Mouse (Mus musculus) megakaryocyte, embryonic 14.5 days (primary cell): Measurements from ENCODE around the gene Tcte2. TPM values are rescaled to one million over a fixed set of nuclear protein-coding genes. Genes with fewer than 3 reads are reported as not detected.

Source experiments
- H3K27me3 ChIP-seq: replicated peaks from 2 replicates; pipeline ENCODE3; 2012; ENCODE audit warnings: inconsistent platforms
- H3K36me3 ChIP-seq: replicated peaks from 2 replicates; pipeline ENCODE3; 2012; ENCODE audit warnings: low read length, inconsistent platforms, mixed read lengths
- H3K4me1 ChIP-seq: 2 replicates; pipeline ENCODE4 v1.6.1; 2012; ENCODE audit warnings: inconsistent platforms
- H3K4me3 ChIP-seq: replicated peaks from 2 replicates; pipeline ENCODE3; 2012; ENCODE audit warnings: moderate library complexity, mild to moderate bottlenecking, inconsistent platforms
- H3K9me3 ChIP-seq: 2 replicates; pipeline ENCODE4 v1.6.1; 2012; ENCODE audit warnings: inconsistent platforms
- FLI1 ChIP-seq: IDR thresholded peaks from 2 replicates; pipeline ENCODE4 v1.6.1; 2012; ENCODE audit warnings: low read length, inconsistent platforms, mixed read lengths
- GATA1 ChIP-seq: IDR thresholded peaks from 3 replicates; pipeline ENCODE4 v1.6.1; 2012; ENCODE audit warnings: mixed read lengths, low read length, inconsistent platforms, borderline replicate concordance
- polyA plus RNA-seq: library from polyadenylated mRNA; stranded (reverse); fragments of >175 nt; gene quantifications from 2 replicates; pipeline ENCODE4 v1.2.3, GENCODE M21; 2012; ENCODE audit warnings: low replicate concordance; ENCODE audit not compliant: insufficient read depth

Gene Tcte2
- polyA plus RNA-seq, 1 experiment = not detected

DNA sequence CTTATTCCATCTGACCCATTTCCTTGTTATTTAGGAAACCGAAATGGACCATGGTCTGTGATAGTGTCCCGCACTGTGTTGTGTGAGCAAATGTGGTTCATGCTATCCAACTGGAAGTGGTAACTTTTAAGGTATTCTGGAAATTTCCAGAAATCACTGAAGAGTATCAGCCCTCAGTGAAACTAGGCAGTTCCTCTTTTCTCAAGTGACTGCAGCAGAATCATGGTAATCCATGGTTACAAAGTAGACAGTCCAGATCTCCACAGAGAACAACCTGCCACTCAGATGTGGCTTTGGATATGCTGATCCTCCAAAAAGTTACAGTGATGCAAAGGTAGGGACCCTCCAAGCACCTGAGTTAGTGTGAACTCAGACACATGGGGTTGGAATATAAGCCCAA lies 22.7 kb downstream of the Tcte2 start:
- TF ChIP-seq GATA1 = no peak
- no peak for TF ChIP-seq FLI1
- Histone ChIP-seq H3K36me3 (no peaks in the 10 kb centered on the region), H3K27me3 (peaks cover 67% of the 10 kb centered on the region), H3K4me1 (peaks cover 17% of the 10 kb centered on the region), H3K9me3 (0 out of 2 replicates have a peak, but pooled peaks cover 6% of the 10 kb centered on the region), H3K4me3 (no peak overlapping the region)

DNA sequence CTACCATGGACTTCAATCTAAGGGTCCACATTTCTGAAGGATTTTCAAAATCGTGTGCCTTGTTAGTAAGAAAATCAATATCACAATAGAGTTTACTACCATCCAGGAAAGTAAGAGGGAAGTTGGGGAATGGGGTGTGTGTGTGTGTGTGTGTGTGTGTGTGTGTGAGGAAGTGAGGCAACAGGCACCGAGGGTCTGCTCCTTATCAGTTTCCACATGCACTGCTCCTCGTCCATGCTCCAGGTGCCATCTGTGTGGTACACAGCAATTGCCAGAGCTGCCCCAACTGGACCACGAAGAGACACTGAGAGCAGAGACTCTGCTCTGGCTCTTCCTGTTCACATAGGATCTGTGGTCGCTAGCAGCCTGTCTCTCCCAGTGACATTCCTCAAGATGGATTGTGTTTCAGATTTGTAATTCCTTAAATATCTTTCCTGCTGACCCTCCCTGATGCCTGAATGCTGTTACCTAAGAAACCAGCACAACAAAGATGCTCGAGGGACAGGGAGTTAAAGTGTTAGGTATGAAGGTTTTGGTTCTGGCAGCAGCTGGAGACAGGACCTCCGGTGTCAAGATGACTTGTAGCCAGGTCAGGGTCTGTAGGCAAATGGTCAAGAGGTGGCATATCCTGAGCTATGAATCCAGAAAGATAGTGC lies 23.4 kb downstream of the Tcte2 start:
- Histone ChIP-seq H3K4me3 (no peak overlapping the region), H3K4me1 (peaks cover 17% of the 10 kb centered on the region), H3K9me3 (0 out of 2 replicates have a peak, but pooled peaks cover 6% of the 10 kb centered on the region), H3K36me3 (no peaks in the 10 kb centered on the region), H3K27me3 (peaks cover 61% of the 10 kb centered on the region)
- no peak for TF ChIP-seq FLI1
- TF ChIP-seq GATA1 = no peak

DNA sequence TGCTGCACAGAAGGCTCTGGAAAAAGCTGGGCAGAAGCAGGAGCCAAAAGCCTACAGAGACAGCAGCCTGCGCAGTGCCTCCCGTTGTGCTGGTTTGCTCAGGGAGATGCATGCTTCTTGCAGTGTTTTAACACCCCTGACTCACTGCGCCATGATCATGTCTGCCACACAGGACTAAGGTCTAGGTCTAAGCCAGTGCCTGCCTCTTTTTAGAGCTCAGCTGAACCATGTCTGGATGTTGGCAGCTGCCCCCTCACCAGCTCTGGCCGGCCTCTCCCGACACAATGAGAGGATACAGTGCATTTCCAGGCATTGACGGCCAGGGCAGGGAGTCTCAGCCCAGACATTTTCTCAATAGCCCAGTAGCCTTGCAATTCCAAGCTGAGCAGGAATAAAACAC lies 24.3 kb downstream of the Tcte2 start:
- Histone ChIP-seq H3K4me1 (peaks cover 17% of the 10 kb centered on the region), H3K36me3 (no peaks in the 10 kb centered on the region), H3K9me3 (0 out of 2 replicates have a peak, but pooled peaks cover 6% of the 10 kb centered on the region), H3K4me3 (no peak overlapping the region), H3K27me3 (peaks cover 54% of the 10 kb centered on the region)
- no peak for TF ChIP-seq FLI1

DNA sequence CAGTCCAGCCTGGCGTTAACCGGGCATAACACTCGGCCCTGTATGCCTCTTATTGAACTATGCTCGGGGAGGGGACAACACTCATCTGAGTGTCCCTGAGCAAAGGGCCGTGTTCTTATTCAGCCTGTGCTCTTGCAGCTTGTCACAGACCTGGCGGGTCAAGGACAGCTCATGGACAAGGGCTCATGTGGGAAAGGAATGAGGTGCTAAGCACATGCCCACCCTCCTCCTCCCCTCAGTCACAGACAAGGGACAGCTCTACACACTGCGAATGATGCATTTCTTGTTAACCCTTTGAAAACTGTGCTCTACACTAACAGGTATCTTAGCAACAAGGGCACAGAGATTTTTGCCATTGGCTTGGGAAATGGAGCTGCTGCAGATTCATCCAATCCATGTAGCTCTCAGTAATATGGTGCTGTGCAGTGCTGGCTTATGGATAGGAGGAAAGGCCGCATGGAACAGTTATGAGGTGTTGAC lies 25.8 kb downstream of the Tcte2 start:
- TF ChIP-seq GATA1 = no peak
- 0 out of 2 replicates have a peak, but pooled peaks cover 6% of the 10 kb centered on the region for H3K9me3 ChIP-seq
- H3K4me1 ChIP-seq = peaks cover 3% of the 10 kb centered on the region
- no peak overlapping the region for H3K4me3 ChIP-seq
- peaks cover 49% of the 10 kb centered on the region for H3K27me3 ChIP-seq
- H3K36me3 ChIP-seq = no peaks in the 10 kb centered on the region

DNA sequence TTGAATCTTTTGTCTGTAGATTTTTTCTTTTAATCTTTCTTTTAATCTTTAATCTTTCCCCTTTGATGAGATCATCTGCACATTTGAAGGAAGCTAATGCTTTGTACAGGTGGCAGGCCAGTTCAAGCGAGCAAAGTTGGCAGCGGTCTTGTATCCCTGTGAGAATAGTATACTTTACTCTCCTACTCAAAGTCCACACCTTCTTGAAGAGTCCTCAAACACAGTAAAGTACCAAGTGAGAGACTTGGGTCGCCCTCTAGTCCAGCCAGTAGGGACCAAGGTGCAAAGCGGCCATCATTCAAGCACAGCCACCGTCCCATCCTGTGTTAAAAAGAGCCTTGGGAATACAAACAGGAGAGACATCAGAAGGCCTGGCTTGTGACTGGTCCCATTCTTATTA lies 26.6 kb downstream of the Tcte2 start:
- no peaks in the 10 kb centered on the region; the same call in 1 of the 2 replicates for H3K4me1 ChIP-seq
- H3K9me3 ChIP-seq = 0 out of 2 replicates have a peak, but pooled peaks cover 6% of the 10 kb centered on the region
- TF ChIP-seq FLI1 (no peak), GATA1 (no peak)
- H3K27me3 ChIP-seq = peaks cover 44% of the 10 kb centered on the region
- no peaks in the 10 kb centered on the region for H3K36me3 ChIP-seq
- H3K4me3 ChIP-seq = no peak overlapping the region

DNA sequence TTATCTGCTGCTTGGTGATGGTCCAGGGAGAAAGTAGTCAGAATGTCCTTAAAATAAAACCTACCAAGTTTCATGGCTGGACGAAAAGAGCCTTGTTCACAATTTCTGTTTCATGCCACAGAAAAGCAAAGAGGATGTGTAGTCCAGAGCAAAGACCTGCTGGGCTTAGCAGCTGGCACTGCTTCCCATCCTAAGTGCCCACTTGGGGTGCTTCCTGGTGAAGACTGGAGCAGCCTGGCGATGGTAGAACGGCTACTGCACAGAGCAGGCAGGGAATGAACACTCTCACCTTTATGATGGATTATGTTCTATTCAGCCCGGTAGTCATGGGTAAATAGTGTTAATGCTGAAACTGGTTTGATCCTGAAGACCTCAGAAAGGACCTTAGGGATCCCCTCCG lies 27.7 kb downstream of the Tcte2 start:
- Histone ChIP-seq H3K4me3 (no peak overlapping the region), H3K4me1 (no peaks in the 10 kb centered on the region; the same call in 1 of the 2 replicates), H3K36me3 (no peaks in the 10 kb centered on the region), H3K27me3 (peaks cover 42% of the 10 kb centered on the region), H3K9me3 (0 out of 2 replicates have a peak, but pooled peaks cover 6% of the 10 kb centered on the region)
- no peak for TF ChIP-seq FLI1
- no peak for TF ChIP-seq GATA1

DNA sequence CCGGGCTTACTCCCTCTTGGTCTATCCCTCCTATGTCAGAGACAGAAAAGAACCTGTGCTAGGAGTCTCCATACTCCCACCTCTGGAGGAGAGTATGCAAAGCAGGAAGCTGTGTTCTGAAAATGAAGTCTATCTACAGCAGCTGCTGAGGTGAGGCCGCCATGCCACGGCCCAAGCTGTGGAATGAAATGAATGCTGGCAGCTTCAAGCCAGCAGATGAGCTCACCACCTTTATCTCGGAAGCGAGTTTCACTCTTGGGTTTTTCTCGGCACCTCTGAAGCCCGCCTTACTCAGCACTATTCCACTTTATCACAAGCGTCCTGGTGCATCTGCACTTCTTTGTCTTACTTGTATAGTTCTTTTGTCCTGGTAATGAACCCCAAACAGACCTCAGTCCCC lies 28.9 kb downstream of the Tcte2 start:
- H3K27me3 ChIP-seq = peaks cover 33% of the 10 kb centered on the region
- TF ChIP-seq FLI1 (no peak), GATA1 (no peak)
- H3K9me3 ChIP-seq = 0 out of 2 replicates have a peak, but pooled peaks cover 4% of the 10 kb centered on the region
- H3K36me3 ChIP-seq = no peaks in the 10 kb centered on the region
- no peak overlapping the region for H3K4me3 ChIP-seq
- H3K4me1 ChIP-seq = no peaks in the 10 kb centered on the region

DNA sequence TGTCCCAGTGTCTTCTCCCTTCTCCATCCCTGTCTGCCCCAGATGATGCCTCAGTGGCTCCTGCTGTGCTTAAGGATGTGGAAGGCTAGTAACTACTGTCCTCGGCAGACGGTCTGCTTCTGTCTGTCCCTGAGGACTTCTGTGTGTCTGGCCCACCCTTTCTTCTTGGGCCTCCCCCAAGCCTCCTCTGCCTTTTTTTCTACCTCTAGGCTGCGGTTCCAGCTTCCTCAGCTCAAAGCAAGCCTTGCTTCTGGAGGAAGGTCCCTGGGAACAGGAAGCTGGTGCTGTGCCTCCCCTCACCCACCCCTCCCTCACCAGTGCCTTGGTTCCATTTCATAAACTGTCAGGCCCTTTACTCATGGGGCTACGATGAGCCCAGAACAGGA lies 29.9 kb downstream of the Tcte2 start:
- Histone ChIP-seq H3K9me3 (no peaks in the 10 kb centered on the region), H3K36me3 (no peaks in the 10 kb centered on the region), H3K27me3 (peaks cover 34% of the 10 kb centered on the region), H3K4me1 (no peaks in the 10 kb centered on the region), H3K4me3 (no peak overlapping the region)
- no peak for TF ChIP-seq FLI1
- no peak for TF ChIP-seq GATA1

DNA sequence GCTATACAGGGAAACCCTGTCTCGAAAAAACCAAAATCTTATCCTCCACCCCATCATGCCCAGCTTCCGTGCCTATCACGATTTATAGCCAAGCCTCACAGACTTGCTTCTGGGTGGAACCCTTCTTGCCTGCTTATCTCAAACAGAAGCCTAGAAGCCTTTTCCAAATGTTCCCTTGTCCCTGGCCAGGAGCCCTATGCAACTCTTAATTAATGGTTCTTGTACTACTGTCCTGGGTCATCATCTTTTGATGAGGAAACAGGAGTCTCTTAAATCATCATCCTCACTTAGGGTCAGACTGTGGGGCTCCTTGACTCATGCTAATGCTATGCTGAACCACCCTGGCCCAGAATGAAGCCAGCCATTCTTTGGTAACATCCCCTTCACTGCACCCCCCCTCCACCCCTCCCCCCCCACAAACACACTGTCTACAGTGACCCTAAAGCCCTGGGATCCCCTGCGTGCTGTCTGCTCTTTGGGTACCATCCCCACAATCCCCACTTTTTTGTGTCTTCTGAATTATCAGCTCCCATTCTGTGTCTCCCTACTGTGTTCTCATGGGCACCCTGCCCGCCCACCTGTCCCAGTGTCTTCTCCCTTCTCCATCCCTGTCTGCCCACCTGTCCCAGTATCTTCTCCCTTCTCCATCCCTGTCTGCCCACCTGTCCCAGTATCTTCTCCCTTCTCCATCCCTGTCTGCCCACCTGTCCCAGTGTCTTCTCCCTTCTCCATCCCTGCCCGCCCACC lies 30.5 kb downstream of the Tcte2 start:
- Histone ChIP-seq H3K9me3 (no peaks in the 10 kb centered on the region), H3K4me3 (no peak overlapping the region), H3K36me3 (no peaks in the 10 kb centered on the region), H3K27me3 (peaks cover 33% of the 10 kb centered on the region), H3K4me1 (no peaks in the 10 kb centered on the region)
- no peak for TF ChIP-seq FLI1
- no peak for TF ChIP-seq GATA1

DNA sequence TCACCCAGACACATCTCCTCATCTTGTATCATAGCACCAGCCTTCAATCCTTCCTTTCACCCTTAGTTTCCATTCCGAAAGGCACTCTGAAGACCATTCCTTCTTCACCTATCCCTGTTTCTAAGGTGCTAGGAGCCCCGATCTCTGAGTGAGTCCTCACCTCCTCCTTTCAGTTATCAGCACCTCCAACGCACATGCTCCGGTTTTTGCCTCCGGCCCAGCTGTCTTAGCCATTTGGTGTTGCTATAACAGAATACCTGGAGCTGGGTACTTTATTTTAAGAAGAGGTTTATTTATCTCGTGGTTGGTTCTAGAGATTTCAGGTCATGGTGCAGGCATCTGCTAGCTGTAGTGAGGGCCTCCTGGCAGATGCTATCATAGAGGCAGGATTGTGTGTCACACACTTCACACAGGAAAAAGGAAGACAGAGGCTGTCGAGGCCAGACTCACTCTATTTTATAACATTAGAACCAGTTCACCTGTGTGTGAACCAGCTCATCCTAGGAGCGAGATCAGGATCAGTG lies 34.7 kb downstream of the Tcte2 start:
- H3K36me3 ChIP-seq = no peaks in the 10 kb centered on the region
- TF ChIP-seq FLI1 (no peak), GATA1 (no peak)
- no peak overlapping the region for H3K4me3 ChIP-seq
- no peaks in the 10 kb centered on the region for H3K9me3 ChIP-seq
- peaks cover 42% of the 10 kb centered on the region for H3K27me3 ChIP-seq
- no peaks in the 10 kb centered on the region for H3K4me1 ChIP-seq
